Mouse (Mus musculus) C2C12 (cell line): ENCODE data around the gene Hspa12a.

Source experiments
- CTCF ChIP-seq: IDR thresholded peaks from one replicate; pipeline ENCODE4 v1.5.1; 2011; ENCODE audit not compliant: control insufficient read depth, insufficient read depth, insufficient read length
- MYOD1 ChIP-seq: IDR thresholded peaks from one replicate; pipeline ENCODE4 v1.6.1; 2011; ENCODE audit warnings: low read depth; ENCODE audit not compliant: control insufficient read depth, insufficient read length
- MYOG ChIP-seq: IDR thresholded peaks from one replicate; pipeline ENCODE4 v1.6.1; 2011; ENCODE audit not compliant: control insufficient read depth, insufficient read length; ENCODE audit errors: extremely low read depth
- USF1 ChIP-seq: IDR thresholded peaks from one replicate; pipeline ENCODE4 v1.6.1; 2011; ENCODE audit warnings: low read depth, mild to moderate bottlenecking, control low read depth, moderate library complexity

- TF ChIP-seq CTCF = no peak
- no peak for TF ChIP-seq USF1
- TF ChIP-seq MYOD1 = no peak
- no peak for TF ChIP-seq MYOG
These were observed at the start of gene Hspa12a, which contains the start of gene Eno4 for GRCm38 (mm10) chr19:58942841-58943828.
